Mouse (Mus musculus) B cell, adult 2 months (primary cell): ENCODE results near the gene Zbtb3.

Experiments
- DNase-seq, 2 experiments: peaks; one replicate each; pipeline ENCODE4 v3.0.0; 2022

The Zbtb3 gene

GRCm38 (mm10) chr19:8841012-8841411 is 38.7 kb downstream of the Zbtb3 start:
- DNase-seq: no peak

GRCm38 (mm10) chr19:8842961-8843360 is 40.6 kb downstream of the Zbtb3 start:
- no peak for DNase-seq

GRCm38 (mm10) chr19:8844371-8845129 is 42.2 kb downstream of the Zbtb3 start:
- peak; percentile 90 to 91 for DNase-seq

GRCm38 (mm10) chr19:8848356-8848755 is 46.0 kb downstream of the Zbtb3 start:
- no peak for DNase-seq

GRCm38 (mm10) chr19:8850402-8850901 is 48.1 kb downstream of the Zbtb3 start, which contains the start of gene Lrrn4cl:
TSS of gene Lrrn4cl (plus strand) at chr19:8850768.
- DNase-seq: no peak

GRCm38 (mm10) chr19:8851639-8852038 is 49.3 kb downstream of the Zbtb3 start:
- DNase-seq: no peak

- DNase-seq: no peak
Measured at GRCm38 (mm10) chr19:8852236-8852928, 50.0 kb downstream of the Zbtb3 start.

- DNase-seq: no peak
Measured at GRCm38 (mm10) chr19:8853117-8853516, 50.8 kb downstream of the Zbtb3 start.
